Mouse (Mus musculus): Measurements from ENCODE around the gene Fancc. TPM values are rescaled to one million over a fixed set of nuclear protein-coding genes. Genes with fewer than 3 reads are reported as not detected.
"Not testable (repeated sequence)": the region's sequence is repeated elsewhere in the genome, so short reads cannot be mapped to it uniquely, and the experiment has no call there.

Gene Fancc
- polyA plus RNA-seq, 2 experiments from 2014 or later = 21.9 to 23.4 TPM

- ATAC-seq = no peak
Observed at GRCm38 (mm10) chr13:63514931-63515360, 17.9 kb upstream of the Fancc start.

DNA sequence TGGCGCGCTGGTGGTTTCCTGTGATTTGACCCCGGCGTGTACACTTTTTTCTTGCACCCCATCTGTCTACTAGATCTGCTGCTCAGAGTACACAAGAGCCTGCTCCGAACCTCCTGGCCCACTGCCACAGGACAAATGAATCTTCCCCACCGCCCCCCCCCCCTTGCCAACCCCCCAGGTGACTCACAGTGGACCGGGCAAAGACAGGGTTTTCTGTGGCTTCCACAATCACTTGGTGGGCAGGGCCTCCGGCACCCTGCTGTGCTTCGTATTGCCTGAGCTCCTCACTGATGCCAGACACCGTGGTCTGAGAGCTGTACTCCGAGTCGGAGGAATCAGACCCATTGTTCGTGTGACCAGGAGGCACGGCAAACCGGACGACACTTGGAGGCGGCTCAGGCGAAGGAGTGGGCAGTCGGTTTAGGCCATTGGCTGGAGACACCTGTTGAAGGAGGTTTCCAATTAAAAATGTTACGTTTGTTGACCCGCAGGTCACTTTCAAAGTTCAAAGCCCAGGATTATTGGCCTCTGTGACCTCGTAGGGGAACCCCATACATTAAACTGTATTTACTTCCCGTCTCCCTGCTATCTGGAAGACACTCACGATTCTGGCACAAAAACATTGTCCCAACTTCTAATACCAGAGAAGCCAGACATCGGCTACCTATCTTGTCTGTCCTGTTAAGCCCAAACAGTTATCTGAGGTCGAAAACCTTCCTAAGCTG is 16.5 kb upstream of the Fancc start:
- ATAC-seq = no peak

DNA sequence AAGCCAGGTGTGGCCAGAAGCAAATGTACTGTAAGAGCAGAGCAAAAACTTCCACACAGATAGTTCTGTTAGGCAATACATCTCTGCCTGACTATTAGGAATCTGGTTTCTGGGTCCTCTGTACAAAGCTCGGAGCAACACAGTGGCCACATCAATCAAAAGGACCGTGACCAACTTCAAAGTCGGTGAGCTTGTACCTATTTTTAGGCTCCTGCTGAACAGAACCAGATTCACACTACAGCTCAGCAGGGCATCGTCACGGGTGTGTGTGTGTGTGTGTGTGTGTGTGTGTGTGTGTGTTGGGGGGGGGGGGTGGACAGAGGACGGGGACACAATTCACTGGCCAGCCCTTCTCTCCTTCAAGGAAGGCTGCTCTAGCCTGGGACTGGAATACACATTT is 15.3 kb upstream of the Fancc start:
- ATAC-seq = no peak

DNA sequence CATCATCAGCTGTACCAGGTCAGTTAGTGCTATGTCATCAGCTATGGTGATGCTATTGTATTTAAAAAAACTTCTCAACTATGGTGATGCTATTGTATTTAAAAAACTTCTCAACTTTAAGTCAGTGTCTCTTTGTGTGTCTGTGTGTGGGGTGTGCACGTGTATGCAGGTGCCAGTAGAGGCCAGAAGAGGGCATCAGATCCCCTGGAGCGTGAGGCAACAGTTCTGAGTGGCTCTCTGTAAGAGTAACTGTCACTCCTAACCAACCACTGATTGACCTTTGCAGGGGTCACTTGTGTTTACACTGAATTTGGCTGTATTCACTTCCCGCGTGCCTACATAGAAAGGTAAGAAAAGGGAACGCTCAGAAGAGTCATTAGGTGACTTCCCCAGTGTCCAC is 10.7 kb upstream of the Fancc start:
- ATAC-seq = no peak

- no peak for ATAC-seq
Observed at GRCm38 (mm10) chr13:63507001-63507556, 10.0 kb upstream of the Fancc start.

DNA sequence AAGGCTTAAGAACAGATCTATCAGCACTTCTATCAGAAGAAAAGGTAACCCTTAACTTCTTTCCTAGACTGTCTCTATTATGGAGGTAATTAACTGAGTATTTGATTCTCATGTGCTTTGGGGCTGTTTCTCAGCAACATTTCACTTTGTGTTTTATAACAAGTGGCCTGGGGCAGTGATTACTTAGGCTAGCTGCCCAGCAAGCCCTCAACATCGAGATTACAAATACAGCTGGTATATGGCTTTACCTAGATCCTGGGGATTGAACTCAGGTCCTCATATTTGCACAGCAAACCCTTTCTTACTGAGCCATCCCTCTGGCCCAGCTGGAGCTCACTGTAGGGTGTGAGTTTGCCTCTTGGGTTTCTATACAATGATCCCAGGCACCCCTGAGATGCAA is 9.3 kb upstream of the Fancc start:
- no peak for ATAC-seq

GRCm38 (mm10) chr13:63502391-63502790 is 5.3 kb upstream of the Fancc start:
- peak; percentile 45 for ATAC-seq

- ATAC-seq = no peak
Observed at GRCm38 (mm10) chr13:63499489-63499888, 2.4 kb upstream of the Fancc start.

GRCm38 (mm10) chr13:63487707-63488042 is 9.4 kb downstream of the Fancc start:
- ATAC-seq = no peak

- ATAC-seq = no peak
Observed at GRCm38 (mm10) chr13:63486791-63487706, 10.0 kb downstream of the Fancc start.

GRCm38 (mm10) chr13:63475356-63475755 is 21.7 kb downstream of the Fancc start:
- ATAC-seq = no peak

DNA sequence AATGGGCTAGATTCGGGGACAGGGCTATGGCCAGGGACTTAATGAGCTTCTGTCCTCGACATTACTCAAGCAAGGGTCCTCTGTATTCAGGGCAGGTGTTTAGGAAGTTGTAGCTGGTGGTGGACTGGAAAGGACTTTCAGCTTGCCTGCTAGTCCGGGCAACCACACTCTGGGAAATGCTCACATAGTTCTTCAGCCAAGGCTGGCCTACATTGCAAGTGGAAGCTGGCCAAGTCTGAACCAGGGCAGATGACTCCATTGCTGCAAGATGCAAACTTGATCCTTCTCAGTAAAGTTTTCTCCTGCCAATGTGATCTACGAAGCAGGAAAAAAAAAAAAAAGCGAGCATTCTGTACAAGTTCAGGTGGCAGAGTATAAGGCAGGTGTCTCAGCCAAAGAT is 44.2 kb downstream of the Fancc start:
- ATAC-seq = no peak

DNA sequence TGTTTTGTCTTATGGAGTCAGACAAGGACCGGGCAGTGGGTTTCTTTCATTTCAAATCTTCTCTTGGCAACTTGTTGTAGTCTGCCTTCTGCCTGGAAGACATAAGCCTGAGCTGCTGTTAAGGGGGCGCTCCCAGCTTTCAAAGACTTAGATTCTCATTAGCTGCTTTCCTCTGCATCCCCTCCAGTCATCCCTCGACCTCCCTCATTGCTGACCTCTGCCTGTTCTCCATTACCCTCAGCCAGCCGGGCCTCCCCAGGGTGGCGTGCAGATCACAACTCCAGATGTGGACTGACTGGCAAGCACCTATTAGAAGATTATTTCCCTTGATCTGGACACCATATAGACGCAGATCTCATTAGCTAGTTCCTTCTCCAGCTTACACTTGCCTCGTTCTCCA is 45.9 kb downstream of the Fancc start:
- no peak for ATAC-seq

DNA sequence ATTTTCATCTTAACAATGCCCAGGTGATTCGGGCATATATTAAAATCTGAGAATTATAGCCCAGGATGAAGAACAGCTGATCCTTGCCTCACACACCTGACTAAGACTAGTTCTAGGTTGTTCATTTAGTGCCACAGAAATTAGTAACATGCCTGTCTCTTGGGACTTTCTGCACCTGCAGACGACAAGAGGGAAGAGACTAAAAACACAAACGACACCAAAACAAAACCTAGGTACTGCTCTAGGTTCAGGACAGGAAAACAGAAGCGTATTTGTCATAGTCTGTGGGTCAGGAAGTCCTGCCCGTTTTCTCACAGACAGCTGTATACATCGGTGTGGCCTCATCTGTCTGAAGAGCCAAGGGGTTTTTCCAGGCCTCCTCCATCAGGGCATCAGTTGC is 51.7 kb downstream of the Fancc start:
- ATAC-seq = peak; percentile 87

DNA sequence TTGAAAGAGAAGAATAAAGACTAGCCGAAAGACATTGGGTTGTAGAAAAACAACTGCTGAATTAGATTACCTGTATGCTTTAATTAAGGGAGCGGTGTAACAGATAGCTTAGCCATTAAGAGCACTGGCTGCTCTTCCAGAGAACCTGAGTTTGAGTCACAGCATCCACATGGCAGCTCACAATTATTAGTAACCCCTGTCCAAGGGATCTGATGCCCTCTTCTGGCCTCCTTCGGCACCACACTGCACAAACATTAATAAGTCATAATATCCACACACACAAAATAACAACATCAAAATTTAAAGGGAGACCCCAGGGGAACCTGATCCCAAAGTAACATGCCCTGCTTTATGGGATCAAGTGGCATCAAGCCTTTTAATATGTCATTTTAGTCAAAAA is 64.3 kb downstream of the Fancc start:
- ATAC-seq = no peak

GRCm38 (mm10) chr13:63431857-63432191 is 65.3 kb downstream of the Fancc start:
- ATAC-seq = no peak

GRCm38 (mm10) chr13:63431030-63431856 is 65.8 kb downstream of the Fancc start:
- ATAC-seq = peak; percentile 85

GRCm38 (mm10) chr13:63430681-63431029 is 66.4 kb downstream of the Fancc start:
- peak; percentile 19 for ATAC-seq

DNA sequence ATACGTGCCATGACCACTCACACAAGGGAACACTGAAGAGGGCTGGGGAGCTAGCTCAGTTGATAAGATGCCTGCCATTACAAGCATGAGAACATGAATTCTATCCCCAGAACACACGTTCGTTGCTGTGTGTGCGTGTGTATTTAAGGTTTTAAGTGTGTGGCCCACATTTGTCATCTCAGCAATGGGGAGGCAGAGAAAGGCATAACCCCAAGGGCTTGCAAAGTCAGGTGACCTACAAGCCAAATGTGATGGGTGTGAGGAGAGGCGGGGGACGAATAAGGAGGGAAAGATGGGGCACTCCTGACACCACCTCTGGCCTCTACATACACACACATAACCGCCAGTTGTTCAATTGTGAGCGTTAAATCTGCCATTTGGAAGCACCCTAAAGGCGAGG is 66.9 kb downstream of the Fancc start:
- no peak for ATAC-seq

DNA sequence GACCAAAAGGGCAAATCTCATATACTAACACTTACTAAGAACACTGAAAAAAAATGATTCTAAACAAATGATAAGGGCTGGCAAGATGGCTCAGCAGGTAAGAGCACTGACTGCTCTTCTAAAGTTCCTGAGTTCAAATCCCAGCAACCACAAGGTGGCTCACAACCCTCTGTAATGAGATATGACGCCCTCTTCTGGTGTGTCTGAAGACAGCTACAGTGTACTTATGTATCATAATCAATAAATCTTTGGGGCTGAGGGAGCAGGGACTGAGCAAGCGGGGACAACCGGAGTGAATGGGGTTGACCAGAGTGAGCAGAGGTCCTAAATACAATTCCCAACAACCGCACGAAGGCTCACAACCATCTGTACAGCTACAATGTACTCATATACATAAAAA is 68.9 kb downstream of the Fancc start:
- ATAC-seq = not testable (repeated sequence)

GRCm38 (mm10) chr13:63423060-63423459 is 74.0 kb downstream of the Fancc start:
- ATAC-seq = no peak

- ATAC-seq = peak; percentile 49
Observed at GRCm38 (mm10) chr13:63421225-63421624, 75.9 kb downstream of the Fancc start.

DNA sequence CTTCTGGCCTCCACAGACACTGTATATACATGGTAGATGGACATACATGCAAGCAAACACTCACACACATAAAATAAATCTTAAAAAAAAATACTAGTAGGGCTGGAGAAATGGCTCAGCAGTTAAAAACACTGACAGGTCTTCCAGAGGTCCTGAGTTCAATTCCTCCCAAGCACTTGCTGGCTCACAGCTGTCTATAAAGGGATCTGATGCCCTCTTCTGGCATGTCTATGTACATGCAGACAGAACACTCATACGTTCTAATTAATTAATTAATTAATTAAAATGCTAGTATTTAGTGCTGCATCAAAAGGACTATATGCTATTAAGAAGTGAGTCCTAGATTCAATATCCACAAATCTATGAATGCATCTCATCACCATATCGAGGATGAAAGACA is 78.9 kb downstream of the Fancc start:
- no peak for ATAC-seq

Measured in CD4-positive, CD25-positive, alpha-beta regulatory T cell, adult 4 months (primary cell).